Mouse (Mus musculus): ENCODE measurements at regions not wholly inside any gene's neighbourhood (a gene's known extent, or its start where the extent isn't known, plus 50 kb on each side); places are given as distances from the start of the nearest gene placed in this dataset.

DNA sequence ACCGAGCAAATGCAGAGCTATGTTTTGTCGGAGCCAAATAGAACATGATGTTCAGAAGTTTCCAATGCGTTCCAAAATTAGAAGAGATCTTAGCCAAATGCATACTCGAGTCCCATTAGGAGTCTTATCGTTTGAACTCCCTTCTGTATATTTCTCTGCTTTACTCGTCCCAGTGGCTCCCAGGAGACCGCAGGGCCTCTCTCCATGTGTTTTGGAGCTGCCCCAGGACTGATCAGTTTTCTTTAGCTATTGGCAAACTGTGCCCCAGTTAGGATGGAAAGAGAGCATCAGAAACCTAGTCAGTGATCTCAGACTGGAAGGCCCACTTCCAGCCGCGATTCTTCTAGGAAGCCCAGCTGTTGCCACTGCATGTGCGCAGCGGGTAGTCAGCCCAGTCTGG is 152.0 kb upstream of the Serp2 start:
- DNase-seq (ENCODE audit: low spot score): no peak

DNA sequence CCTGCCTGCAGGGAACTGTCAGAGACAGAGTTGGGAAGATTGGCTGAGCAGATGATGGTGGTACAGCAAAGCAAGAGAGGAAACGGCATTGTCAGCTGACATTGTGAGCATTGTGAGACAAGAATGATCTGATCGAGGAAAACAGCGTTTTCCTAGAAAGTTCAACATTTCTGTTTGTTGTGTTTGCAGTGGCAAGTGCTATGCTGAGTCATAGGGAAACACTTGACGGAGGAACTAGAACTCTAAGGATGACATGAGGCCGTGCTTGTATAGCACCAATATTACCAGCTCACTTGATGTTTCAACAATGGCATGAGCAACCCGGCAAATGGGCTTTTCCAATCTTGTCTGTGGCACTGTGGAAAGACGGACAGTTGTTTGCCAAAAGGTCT is 146.7 kb upstream of the Serp2 start:
- no peak for DNase-seq (ENCODE audit: low spot score)

DNA sequence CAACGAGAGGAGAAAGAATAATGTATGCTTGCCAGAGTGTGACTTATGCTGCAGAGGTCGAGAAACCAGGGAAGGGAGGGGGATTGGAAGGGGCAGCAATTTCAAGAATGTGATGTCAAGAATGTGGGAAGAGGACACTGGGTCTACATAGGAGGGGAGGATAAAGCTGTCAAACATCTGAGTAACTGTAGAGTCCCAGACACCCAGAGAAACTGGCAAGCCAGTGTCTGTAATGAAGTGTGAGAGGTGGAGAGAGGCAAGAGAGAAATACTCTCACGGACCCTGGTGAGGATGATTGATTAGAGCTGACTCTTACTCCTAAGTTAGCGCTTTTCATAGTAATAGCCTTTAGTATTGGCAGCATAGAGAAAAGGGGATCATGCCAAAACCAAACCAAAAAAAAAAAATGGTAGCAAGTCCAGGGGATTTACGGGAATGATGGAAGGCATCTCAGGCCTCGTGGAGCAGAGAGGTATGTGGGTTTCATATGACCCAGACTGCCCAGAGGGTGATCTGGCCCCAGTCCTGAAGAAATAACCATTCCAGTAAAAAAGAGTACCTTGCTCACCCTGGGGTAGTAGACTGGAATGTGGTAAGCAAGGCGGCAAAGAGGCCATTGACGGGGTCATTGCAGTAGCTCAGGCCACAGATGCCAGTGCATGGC is 146.2 kb upstream of the Serp2 start:
- no peak for DNase-seq (ENCODE audit: low spot score)

DNA sequence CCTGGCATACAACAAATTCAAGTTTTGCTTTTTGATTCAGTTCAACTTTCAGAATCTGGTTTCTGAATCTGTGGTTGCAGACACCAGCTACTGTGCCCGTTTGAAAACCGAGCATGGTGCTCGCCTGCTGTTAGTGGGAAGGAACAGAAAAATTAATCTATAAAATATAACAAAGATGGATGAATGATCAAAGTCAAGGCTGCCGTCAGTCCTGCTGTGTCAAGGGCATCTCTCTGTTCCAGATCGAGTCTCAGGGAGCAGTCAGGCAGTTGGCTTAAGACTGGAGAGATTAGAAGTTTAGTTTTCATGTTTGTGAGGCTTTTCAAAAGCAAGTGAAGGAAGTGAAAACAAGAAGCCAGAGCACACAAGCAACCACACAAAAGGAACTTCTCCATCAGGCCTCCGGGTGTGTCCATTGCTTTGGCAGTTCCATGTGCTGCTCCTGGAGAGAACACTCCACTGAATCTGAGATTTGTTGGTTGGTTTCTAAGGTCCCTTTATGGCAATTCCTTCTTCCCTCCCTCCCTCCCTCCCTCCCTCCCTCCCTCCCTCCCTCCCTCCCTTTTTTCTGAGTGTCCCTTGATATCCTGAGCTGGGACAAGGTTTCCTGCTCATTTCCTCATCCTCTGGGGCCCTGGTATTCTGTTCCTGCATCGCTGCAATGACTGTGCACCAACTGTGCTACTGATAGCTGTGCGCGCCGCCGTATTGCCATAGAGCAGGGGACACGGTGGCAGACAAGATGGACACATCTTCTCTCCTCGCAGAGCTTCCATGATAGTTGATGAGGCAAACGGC is 145.4 kb upstream of the Serp2 start:
- no peak for DNase-seq (ENCODE audit: low spot score)

DNA sequence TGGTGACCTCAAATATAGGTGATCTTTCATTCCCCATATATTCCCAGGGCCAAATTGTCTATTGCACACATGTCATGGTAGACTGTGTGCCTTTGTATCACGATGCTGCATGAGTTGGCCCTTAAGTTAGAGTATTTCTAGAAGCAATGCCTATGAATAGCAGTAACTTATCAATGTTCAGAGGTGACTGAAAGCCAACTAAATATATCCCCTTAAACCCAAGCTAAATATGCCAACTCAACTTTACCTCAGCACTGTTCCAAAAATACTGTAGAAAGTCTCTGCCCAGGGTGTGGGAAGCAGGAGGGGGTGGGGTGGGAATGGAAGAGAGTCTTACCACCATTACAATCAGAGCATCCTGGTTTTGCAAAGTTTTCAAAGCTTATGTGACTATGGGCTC is 144.6 kb upstream of the Serp2 start:
- no peak for DNase-seq (ENCODE audit: low spot score)

DNA sequence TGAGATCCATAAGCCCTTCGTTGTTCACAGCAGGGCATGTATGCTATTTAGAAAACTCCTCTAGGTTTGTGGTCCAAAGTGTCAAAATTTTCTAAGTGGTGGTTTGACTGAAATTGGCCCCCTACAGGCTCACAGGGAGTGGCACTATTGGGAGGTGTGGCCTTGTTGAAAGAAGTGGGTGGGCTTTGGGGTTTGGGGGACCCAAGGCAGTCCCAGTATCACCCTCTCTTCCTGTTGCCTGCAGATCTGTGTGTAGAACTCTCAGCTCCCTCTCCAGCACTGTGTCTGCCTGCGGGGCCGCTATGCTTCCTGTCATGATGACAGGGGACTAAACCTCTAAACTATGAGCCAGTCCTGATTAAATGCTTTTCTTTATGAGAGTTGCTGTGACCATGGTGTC is 144.1 kb upstream of the Serp2 start:
- DNase-seq (ENCODE audit: low spot score): no peak

DNA sequence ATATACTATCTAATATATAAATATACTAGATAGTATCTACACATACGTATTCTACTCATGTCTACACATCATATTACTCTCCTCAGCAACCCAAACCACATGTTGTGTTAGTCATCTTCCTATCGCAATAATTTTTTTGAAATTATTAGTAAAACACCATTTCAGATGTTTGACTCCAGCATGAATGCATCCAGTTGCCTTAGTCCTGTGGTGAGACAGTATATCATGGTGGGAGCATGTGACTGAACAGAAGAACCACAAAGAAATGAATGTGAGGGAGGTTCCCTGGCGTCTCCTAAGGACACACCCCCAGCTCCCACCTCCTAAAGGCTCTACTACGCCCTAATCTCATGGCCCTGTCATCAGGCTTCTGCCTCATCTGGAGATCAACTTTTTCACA is 143.5 kb upstream of the Serp2 start:
- no peak for DNase-seq (ENCODE audit: low spot score)

DNA sequence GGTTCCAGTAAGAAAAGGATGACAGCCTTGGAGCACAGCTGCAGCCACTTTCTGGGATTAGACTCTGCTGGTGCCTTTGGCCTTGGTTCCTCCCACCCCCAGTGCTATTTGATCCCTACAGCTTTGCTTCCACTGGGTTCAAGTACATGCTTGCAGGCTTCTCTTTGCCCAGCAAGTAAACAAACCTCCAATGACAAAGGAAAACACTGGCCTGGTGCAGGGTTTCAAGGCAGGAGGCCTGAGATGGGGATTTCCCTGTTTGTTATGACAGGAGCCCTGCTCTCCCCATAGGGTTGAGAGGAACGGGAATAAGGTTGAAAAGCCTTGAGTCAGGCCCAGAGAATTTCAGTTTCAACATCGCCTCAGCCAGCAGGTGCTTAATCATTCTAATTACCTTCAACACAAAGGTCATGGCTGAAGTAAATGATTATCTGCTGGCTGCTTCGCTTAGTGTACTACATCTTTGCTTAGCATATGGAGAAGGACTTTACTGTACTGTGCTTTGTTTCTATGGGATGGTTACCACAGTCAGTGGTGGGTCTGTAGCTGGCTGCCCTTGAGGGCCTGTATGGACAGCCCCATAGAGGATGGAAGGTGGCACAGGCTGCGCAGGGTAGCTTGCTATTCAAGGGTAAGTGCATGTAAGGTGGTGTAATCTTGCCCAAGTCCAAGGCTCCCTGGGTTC is 142.2 kb upstream of the Serp2 start:
- DNase-seq (ENCODE audit: low spot score): no peak

DNA sequence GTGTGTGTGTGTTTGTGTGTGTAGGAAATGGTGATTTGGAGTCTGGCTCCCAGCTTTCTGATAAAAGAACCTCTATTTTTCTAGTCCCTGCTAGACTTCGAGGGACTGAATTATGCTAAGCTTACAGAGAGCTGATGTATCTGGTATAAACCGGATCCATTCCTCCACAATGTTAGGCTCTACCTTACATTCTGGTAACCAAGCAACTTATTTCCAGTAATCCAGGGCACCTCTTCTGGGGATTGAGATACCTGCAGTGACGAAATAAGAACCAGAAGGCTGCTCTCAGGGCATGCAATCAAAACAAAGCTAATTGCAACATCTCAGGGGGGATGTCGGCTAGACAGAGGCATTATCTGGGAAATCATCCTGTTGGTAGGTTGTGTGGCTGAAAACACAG is 140.0 kb upstream of the Serp2 start:
- DNase-seq (ENCODE audit: low spot score): no peak

DNA sequence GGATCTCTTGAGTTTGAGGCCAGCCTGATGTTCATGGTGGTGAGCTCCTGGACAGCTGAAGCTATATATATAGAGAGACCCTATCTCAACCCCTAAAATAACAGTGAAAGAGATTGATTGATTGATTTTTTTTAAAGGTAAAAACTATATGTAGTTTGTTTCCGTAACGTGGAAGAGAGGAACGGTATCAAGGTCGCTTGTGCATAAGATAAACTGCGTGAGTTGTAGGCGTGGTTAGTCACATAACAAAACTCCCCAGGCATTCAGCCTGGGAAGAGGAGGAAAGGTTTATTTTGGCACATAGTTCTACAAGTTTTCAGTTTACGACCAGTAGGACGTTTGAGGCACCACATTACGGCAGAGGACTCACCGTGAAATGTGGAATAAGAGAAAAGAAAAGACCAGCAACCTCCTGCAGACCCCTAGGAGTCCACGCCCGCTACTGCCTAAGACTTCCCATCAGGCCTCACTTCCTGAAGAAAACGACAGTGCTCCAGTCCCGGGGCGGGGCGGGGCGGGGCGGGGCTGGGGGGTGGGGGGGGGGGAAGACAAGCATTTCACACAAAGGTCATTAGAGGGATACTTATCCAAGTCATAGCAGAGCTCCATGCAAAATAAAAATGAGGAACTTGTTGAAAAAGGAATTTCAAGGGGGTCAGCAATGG is 139.1 kb upstream of the Serp2 start:
- DNase-seq (ENCODE audit: low spot score): no peak

DNA sequence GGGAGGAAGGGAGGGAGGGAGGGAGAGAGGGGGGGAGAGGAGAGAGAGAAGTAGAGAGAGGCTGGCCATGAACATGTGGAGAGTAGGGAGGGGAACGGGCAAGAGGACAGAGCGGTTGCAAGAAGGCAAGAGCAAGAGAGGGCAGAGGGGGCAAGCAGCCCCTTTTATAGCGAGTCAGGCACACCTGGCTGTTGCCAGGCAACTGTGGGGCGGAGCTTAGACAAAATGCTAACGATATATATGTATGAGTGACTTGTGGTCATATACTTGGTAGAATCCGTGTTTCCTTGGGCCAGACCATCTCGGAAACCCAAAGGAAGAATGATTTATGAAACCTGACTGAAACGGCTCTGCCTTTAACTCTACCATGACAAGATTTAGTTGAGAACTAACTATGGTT is 138.2 kb upstream of the Serp2 start:
- no peak for DNase-seq (ENCODE audit: low spot score)

DNA sequence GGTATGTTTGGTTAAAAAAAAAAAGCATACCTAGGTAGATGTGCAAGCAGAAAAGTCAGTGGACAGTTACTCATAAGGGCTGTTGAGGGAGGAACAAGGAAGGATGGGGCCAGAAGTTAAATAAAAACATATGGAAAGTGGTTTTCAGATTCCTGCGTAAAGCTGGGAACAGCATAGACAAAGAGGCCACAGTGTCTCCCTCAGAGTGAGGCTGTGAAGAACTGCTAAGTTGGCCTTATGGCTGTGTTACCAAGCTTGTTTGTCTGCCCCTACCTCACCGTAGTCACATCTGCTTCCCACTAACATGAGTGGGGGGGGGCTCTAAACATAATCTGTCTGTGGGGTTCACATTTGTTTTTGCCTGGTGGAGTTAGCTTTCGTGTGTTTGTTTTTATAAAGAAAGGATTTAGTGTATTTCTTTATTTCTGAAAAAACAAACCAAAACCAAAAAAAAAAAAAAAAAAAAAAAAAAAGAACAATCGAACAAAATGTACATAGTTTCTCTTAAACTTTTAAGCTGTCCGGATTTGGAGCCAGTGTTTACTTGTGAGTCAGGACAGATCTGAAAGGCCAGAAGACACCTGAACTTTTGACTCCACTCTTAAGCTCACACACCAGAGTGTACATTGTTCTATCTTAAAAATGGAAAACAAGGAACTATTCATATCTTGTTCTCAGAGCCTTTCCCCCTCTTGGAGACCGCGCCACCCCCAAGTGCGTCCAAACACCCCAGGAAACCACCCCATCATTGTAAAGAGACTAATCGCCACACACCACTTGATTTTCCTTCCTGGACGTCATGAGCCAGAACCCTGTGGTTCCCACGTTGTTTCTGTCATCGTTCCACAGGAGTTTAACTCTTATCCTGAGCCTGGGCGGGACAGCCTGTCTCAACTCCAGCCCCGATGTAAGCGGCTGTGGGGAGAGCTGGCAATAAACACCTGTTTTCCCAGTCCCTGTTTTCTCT is 136.9 kb upstream of the Serp2 start:
- DNase-seq (ENCODE audit: low spot score): no peak

DNA sequence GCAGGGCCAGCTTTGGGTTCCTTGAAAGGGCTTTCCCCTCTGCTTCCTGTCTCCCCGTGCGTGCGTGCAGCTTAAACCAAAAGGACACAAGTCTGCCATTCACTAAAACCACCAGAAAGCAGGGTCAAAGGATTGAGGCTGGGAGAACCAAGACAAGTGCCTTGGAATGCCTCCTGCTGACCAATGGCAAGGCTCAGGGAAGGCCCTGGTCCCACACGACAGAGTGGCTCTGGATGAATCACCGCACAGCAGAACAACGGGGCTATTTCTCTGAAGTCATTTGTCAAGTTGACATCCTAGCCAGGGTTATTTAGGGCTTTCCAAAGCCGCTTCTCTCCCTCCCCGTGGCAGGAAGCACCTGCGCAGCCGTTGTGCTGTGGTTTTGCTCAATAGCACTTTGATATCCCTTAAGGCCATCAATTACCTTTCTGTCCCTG is 131.3 kb upstream of the Serp2 start:
- no peak for DNase-seq (ENCODE audit: low spot score)

DNA sequence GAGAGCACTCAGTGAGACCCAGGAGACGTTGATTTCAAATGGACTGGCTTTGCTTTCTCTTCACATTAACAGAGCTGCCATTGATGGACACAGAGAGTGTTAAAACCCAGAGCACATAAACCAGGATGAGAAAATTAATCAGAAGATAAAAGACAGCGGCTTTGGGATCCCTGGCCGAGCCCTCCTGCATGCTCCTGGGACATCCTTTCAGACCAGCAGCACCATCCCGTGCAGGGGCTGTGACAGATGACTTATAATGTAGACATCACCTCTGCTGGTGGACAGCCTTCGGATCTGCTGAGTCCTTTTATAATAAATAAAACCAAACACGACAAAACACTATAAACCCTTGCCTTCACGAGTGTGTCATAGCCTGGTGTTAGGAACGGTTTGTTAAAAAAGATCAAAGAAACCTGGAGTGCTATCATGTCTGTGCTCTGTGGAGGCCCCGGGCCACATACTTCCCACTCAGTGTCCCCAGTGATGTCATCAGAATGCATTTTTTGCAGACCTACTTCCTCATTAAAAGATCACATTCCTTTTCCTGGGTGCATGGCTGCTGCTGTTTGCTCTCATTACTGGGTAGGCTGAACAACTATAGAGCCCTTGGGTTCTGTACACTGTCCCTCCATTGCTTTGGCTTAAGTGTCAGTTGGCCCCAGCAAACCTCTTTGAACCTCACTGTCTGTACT is 130.2 kb upstream of the Serp2 start:
- peak; percentile 29 for DNase-seq (ENCODE audit: low spot score)

DNA sequence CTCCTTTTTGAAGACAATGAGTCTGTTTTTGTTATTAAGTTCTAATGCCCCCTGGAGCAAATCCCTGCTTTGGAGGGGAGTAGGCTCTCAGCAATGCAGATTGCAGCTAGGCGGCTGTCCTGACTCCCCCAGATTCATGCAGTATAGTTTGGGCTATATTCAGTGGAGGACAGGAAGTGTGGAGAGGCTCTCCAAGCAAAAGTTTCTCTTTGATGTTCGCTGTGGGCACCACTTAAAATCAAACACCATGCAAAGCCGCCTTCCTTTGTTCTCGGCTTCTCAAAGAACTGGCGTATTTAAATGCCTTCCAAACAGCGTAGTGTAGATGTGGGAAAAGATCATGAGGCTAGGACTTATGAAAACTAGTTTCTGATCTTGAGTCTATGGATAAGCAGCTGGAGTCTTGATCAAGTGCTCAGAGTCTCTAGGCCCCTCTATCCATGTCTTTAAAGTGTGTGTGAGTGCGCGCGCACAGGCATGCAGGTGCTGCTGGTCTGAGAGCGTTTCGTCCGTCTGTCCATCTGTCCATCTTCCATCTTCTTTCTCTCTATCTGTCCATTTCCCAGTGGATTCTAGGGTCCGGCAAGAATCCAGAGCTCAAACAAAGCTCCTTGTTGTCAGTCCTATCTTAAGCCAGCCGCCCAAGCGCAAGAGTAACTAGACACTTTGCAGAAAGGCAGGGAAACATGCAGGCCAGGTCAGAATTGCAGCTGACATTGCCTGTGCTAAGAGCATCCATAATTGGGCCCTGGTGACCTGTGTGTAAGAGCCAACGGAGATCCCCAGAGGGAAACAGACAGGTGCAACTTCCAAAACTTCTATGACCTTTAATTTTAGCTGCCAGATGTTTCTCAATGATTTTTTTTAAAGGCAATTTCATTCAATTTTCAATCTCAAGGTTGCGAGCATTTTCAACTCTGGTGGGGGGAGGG is 129.4 kb upstream of the Serp2 start:
- peak; percentile 46 for DNase-seq (ENCODE audit: low spot score)

DNA sequence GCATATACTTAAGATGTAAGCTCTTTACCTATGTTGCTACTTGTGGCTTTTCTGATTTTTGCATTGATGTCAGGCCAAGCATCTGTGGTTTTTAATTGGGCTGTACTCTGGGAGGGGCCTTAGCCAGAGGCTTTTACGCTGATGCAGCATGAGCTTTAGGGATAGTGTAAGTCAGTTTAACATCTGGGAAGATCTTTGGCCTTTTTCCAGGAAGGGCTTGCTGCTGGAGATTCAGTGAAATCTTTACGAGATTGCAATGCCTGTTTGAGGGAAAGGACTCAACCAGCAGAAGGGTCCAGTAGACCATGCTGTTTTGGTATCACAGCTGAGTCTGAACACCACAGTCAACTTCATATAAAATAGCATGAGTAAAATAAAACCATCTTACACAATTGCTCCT is 127.6 kb upstream of the Serp2 start:
- peak; percentile 59 for DNase-seq (ENCODE audit: low spot score)

DNA sequence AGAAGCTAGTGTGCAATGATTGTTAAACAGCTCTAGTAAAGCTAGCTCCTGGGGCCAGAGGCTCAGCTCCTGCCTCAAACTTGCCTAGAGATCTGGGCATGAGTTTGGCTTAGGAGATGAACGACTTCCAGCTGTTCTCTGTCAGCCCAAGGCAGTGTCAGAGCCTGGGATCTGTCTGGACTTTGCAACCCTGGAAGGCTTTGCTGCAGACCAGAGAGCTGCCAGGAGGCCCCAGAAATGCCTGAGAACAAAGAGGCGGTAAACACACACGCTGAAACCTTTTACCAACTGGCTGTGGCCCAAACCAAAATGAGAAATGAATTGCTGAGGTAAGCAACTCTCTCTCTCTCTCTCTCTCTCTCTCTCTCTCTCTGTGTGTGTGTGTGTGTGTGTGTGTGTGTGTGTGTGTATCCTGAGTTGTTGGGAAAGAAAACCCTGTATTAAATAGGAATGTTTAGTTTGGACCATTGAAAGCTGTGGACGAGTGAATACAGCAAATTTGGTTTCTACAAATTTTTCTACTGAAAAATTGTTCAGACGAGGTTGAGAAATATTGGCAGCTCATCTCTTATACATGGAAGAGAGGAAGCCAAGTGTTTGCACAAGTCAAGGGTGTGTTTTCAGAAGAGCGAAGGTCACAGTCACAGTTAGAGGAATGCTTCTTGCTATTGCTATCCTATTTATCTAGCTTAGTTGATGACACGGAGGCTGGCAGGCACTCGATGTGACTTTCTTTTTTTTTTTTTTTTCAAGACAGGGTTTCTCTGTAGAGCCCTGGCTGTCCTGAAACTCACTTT is 125.1 kb upstream of the Serp2 start:
- peak; percentile 73 for DNase-seq (ENCODE audit: low spot score)

DNA sequence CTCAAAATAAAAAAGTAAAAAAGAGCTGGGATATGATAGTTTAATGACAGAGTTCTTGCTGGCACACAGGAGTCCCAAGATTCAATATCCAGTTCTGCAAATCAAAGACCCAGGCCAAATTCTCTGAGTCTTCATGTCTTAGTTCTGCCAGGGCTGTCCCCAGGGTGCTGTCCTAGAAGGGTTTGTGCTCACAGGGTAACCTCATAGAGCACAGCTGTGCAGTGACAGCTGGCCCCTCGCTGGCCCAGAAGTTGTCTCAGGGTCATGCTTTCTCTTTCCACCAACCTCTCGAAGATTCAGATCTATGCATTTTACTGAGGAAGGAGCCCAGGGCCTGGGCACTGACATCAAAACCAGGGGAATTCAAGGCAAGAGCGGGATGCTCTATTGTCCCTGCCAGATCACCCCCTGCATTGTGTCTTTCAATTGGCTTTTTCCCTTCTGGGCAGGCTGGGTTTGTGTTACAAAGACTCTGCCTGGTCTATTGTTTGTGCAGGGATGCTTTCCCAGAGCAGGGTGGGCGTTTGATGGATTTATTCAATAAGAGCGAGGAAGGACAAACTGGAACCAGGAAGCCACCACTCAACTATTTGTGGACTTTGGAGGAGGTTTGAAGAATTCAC is 121.9 kb upstream of the Serp2 start:
- DNase-seq (ENCODE audit: low spot score): no peak

All from MN1 (cell line).